Mouse (Mus musculus) kidney, adult 2 months (tissue): Measurements from ENCODE around the gene Zscan12. TPM values are rescaled to one million over a fixed set of nuclear protein-coding genes. Genes with fewer than 3 reads are reported as not detected.
A peak's percentile ranks its signal among the peaks of the same experiment; 100 is the strongest.

Source experiments
- DNase-seq: peaks from one replicate; pipeline ENCODE4 v3.0.0; 2021
- H3K27ac ChIP-seq: fragments of 200-500 bp; 2 replicates; pipeline ENCODE4 v1.5.1; 2012; ENCODE audit warnings: low read depth, low read length, control low read depth, inconsistent platforms; ENCODE audit not compliant: insufficient read depth
- H3K27me3 ChIP-seq: fragments of 200-500 bp; replicated peaks from 2 replicates; pipeline ENCODE4 v1.6.1; 2012; ENCODE audit warnings: mild to moderate bottlenecking, moderate library complexity, low read length, inconsistent platforms; ENCODE audit not compliant: control insufficient read depth, insufficient read depth
- H3K36me3 ChIP-seq: fragments of 200-500 bp; 2 replicates; pipeline ENCODE4 v1.6.1; 2012; ENCODE audit warnings: mild to moderate bottlenecking, moderate library complexity, low read length, inconsistent platforms; ENCODE audit not compliant: control insufficient read depth, insufficient read depth
- H3K4me1 ChIP-seq: fragments of 200-500 bp; 2 replicates; pipeline ENCODE4 v1.6.1; 2011; ENCODE audit warnings: low read length; ENCODE audit not compliant: control insufficient read depth, insufficient read depth
- H3K4me3 ChIP-seq: fragments of 200-500 bp; 2 replicates; pipeline ENCODE4 v1.5.1; 2011; ENCODE audit warnings: mild to moderate bottlenecking, low read depth, low read length, control low read depth; ENCODE audit not compliant: insufficient read depth
- CTCF ChIP-seq: fragments of 200-500 bp; conservative IDR thresholded peaks from 2 replicates; pipeline ENCODE4 v1.5.1; 2011; ENCODE audit warnings: low read depth, mild to moderate bottlenecking, control low read depth, low read length, moderate library complexity, mixed read lengths; ENCODE audit not compliant: insufficient read depth, insufficient read length
- POLR2A ChIP-seq: fragments of 200-500 bp; IDR thresholded peaks from one replicate; pipeline ENCODE4 v1.6.1; 2011; ENCODE audit warnings: low read depth, low read length, control low read depth
- WGBS: fragments of 180-500 bp; shearing (Covaris S2); methylation state at CpG from one replicate; pipeline ENCODE4 v1.1.7; 2018; 5-methylcytosine and 5-hydroxymethylcytosine counted together
- polyA plus RNA-seq: library from polyadenylated mRNA; depleted of rRNA; stranded (reverse); fragments of >200 nt; gene quantifications from 2 replicates; pipeline ENCODE4 v1.2.3, GENCODE M21; 2012; rRNA removed

The Zscan12 gene
- 1.6 TPM in 2 replicates for polyA plus RNA-seq

DNA sequence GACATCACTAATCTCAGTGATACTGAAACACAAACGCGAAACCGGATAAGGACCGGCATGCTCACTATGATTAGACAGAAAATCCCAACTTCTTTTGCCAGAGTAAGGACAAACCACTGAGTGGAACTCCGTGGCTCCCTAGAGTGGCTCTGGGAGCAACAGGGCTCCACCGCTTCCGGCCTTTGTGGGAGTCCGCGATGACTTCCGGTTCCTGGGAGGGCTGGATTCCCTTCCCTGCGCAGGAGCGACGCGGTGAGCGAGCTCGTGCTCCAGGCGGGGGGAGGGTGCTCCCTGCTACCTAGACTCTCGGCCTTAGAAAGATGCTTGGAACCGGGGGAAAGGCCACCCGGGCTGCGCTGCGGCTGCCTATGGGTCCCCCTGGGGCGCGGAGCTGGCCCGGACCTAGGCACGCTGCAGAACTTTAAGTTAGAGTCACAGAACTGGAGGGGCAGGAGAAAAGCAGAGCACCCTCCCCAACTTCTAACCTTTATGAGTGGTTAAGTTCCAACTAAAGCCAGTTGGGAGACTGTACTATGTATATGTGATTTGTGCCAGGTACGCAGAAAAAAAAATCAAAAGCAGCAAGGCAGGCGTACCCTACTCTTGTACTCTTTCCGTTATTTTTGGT, at the start of gene Zscan12:
TSS of gene Zscan12 (plus strand) at position 200 of the 628 bp plus-strand sequence.
- peak within 1 kb of the TSS; percentile 98 for H3K4me3 ChIP-seq
- H3K4me1 ChIP-seq = no peaks in the 10 kb centered on the region; the same call in 1 of the 2 replicates
- under 1% methylated on average over 29 of the region's 29 CpGs for WGBS
- DNase-seq = peak; percentile 96
- H3K27me3 ChIP-seq = no peaks in the 10 kb centered on the region
- peak; percentile 59 for TF ChIP-seq POLR2A
- TF ChIP-seq CTCF = no peak
- H3K27ac ChIP-seq = peak within 1 kb of the TSS; percentile 79
- H3K36me3 ChIP-seq = no peaks in the 10 kb centered on the region; the same call in 1 of the 2 replicates

DNA sequence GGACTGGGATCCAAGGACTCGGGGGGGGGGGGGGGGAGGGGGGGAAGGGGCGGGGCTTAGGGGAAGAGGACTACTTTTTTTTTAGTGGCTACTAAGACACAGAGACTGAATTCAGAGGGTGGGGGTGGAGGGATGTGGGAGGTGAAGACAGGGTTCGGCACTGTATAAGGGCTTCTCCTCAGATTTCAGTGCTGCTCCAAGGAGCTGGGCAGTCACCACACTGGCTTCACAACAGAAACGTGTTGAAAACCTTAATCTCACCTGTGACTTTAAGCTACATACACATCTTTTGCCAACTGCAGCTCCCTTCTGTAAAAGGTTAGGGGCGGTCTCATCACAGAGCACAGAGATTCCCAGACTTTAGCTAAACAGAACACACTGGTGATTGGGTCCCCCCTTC, 49.8 kb upstream of the Zscan12 start:
- Histone ChIP-seq H3K36me3 (no peaks in the 10 kb centered on the region), H3K27ac (no peak overlapping the region), H3K4me1 (no peaks in the 10 kb centered on the region), H3K4me3 (no peak overlapping the region), H3K27me3 (no peaks in the 10 kb centered on the region)
- TF ChIP-seq CTCF (no peak), POLR2A (no peak)
- 36% methylated on average over 4 of the region's 5 CpGs for WGBS
- no peak for DNase-seq

DNA sequence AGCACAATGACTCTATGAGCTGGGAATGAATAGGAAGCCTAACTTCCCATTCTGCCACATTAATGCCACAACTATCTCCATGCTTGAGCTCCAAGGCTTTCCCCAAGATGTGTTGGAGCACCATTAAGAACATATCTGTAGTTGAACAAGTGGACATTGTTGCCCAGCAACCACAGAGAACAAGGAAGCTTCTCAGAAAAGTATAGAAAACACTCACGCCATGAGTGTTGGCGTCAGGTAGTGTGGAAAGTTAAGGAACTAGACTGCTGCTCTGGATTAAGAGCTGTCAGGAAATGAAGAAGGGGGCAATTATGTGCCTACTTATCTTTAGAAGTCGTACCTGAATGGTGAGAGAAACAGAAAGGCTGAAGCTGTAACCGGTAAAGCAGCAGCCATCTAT, 48.7 kb upstream of the Zscan12 start:
- no peak for TF ChIP-seq CTCF
- TF ChIP-seq POLR2A = no peak
- no peaks in the 10 kb centered on the region for H3K27me3 ChIP-seq
- WGBS = 91% methylated on average over 4 of the region's 4 CpGs
- H3K4me3 ChIP-seq = no peak overlapping the region
- no peaks in the 10 kb centered on the region for H3K36me3 ChIP-seq
- no peaks in the 10 kb centered on the region for H3K4me1 ChIP-seq
- no peak for DNase-seq
- H3K27ac ChIP-seq = no peak overlapping the region

DNA sequence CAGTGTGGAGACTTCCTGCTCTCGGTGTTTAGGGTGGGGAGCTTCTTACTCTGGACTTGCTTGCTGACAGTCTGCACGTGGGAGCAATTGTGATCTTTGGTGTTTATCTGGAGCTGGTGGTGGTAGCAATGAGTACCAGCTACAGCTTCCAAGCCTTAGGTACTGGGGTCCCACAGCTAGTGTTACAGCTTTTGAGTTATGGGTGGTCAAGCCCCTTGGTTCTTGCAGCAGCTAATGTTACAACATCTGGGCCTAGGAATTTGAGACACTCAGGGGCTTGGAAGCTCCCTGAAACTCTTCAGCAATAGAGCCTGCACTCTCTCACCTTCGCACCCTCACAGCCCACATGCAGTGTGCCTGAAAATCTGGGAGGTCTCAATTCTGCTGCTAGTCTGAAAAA, 42.4 kb upstream of the Zscan12 start:
- TF ChIP-seq POLR2A = no peak
- TF ChIP-seq CTCF = no peak
- H3K4me1 ChIP-seq = no peaks in the 10 kb centered on the region
- DNase-seq = no peak
- no peak overlapping the region for H3K27ac ChIP-seq
- no peaks in the 10 kb centered on the region for H3K36me3 ChIP-seq
- H3K4me3 ChIP-seq = no peak overlapping the region
- WGBS = 51% methylated on average over 3 of the region's 3 CpGs
- H3K27me3 ChIP-seq = no peaks in the 10 kb centered on the region

DNA sequence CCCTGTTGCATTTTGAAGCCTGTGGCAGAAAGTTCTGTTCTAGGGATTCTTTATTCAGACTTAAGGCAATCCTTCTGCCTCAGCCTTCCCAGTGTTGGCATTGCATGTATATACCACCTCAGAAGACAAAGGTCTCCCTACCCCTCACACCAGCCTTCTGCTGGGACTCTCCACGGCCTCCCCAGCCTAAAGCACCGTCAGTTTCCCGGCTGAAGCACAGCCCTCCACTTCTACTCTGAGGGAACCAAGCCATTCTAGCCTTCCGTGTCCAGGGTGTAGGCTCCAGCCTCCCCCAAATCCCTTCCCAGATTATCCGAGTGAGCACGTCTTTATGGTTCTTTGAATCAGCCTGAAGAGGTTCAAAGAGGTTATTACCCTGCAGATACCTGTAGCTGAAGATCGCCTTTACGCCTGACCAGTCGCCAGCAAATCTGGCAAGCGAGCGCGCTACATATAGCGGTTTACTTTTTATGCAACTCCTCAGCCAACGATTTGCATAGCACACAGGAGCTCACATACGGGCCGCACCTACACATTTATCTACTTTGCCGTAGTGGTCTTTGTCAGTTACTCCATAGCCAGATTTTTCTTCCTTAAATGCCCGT, 40.6 kb upstream of the Zscan12 start:
- Histone ChIP-seq H3K4me1 (no peaks in the 10 kb centered on the region), H3K36me3 (no peaks in the 10 kb centered on the region), H3K27ac (no peak overlapping the region), H3K4me3 (no peak overlapping the region), H3K27me3 (no peaks in the 10 kb centered on the region)
- DNase-seq = no peak
- 27% methylated on average over 18 of the region's 18 CpGs for WGBS
- no peak for TF ChIP-seq POLR2A
- no peak for TF ChIP-seq CTCF

DNA sequence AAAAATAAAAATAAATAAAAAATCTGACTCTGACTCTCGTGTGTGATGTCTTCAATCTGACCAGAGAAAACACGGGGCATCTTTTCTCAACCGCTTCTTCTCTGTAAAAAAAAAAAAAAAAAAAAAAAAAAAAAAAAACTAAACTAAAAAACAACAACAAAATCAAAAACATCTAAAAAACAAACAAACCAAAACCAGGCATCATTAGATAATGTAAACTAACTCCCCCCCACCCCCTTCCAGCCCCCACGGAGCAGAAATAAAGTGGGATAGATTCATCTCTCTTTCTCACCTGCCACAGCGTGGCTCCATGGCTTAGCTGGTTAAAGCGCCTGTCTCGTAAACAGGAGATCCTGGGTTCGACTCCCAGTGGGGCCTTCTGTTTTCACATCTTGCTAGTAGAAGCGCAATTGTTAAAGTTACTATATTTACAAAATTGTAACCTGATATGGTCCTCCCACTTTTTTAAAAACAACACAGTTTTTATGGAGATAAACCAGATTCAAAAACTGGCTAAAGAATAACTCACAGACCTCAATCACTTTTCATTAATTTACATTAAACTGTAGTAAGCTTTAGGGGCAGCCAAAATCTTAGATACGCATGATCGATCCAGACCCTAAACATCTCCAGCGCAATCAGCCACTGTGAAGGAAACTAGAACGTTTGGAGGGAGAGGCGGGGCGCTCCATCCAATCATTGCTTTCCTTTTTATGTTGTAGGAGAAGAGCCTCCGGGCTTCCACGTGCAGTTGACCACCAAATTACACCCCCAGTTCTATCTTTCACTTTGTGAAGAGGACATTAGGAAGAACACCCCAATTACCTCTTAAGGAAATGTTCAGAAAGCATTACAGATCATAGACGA, 39.9 kb upstream of the Zscan12 start:
- peak; percentile 13 for DNase-seq
- Histone ChIP-seq H3K36me3 (no peaks in the 10 kb centered on the region), H3K4me3 (no peak overlapping the region), H3K27me3 (no peaks in the 10 kb centered on the region), H3K27ac (no peak overlapping the region), H3K4me1 (no peaks in the 10 kb centered on the region)
- WGBS = 25% methylated on average over 18 of the region's 18 CpGs
- TF ChIP-seq CTCF = no peak
- no peak for TF ChIP-seq POLR2A

DNA sequence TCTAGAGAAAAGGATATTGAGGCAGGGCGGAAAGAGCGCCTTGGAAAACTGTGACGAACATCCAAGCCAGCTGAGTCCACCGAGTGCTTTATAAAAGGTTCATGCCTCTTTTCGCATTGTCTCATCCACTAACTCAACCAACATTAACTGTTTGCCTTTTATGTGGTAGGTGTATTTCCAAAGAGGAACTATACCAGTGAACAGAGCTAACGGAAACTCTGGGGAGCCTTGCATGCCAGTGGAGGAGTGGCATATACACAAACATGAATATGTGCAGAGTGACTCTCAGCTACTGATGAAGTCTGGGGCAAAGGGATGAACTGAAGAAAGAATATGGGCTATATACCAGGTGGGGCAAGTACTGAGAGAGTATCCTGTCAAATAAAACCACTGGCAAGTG, 39.2 kb upstream of the Zscan12 start:
- 73% methylated on average over 6 of the region's 6 CpGs for WGBS
- no peak for DNase-seq
- H3K4me3 ChIP-seq = no peak overlapping the region
- no peaks in the 10 kb centered on the region for H3K36me3 ChIP-seq
- H3K27me3 ChIP-seq = no peaks in the 10 kb centered on the region
- H3K4me1 ChIP-seq = no peaks in the 10 kb centered on the region
- H3K27ac ChIP-seq = no peak overlapping the region
- TF ChIP-seq CTCF = no peak
- no peak for TF ChIP-seq POLR2A
